Mouse (Mus musculus): ENCODE data around the gene Gm34653.
"Not testable (repeated sequence)": the region's sequence is repeated elsewhere in the genome, so short reads cannot be mapped to it uniquely, and the experiment has no call there.

GRCm38 (mm10) chr2:34832766-34833457 lies at the start of gene Gm34653:
- TF ChIP-seq CTCF, EP300 (IDR thresholded peaks at IDR 0.05; ENCODE audit: low read depth): not testable (repeated sequence)
